Mouse (Mus musculus): Measurements from ENCODE around the gene Fgfr2.

DNA sequence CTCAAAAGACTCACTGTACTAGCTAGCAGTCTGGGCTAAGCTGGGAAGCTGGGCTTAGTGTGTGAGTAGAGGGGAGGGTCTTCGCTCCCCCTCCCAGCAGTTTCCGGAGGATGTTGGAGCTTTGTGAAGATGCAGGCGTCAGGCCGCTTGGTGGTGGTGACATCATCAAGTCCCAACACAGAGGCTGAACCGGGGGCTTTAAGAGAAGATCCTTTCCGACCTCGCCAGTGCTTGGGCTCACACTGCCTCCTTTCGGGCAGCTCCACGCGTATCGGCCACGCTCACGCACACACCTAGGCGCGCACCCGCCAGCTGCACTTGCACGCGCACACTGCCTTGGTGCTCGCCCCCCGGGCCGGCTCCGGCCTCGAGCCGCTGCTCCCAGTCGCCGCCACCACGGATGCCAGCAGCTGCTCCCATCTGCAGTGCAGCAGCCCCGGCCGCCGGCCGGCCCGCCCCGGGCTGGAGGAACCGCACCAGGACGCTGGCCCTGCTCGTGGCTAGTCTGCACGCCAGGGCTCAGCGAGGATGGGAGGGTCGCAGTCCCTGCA is 2430.7 kb downstream of the Fgfr2 start:
- no peak for TF ChIP-seq CEBPB (IDR thresholded peaks at IDR 0.05; ENCODE audit: low read depth)
- no peak for TF ChIP-seq CTCF (IDR thresholded peaks at IDR 0.05; ENCODE audit: control insufficient read depth, insufficient read depth, insufficient read length)
- TF ChIP-seq MYOG (IDR thresholded peaks at IDR 0.05; ENCODE audit: control insufficient read depth, extremely low read depth, insufficient read length): no peak
